Mouse (Mus musculus) kidney, postnatal 0 days (tissue): ENCODE results near the gene Aldh16a1. TPM values are rescaled to one million over a fixed set of nuclear protein-coding genes. Genes with fewer than 3 reads are reported as not detected.

ENCODE experiments used
- ATAC-seq: fragments of 200-750 bp; cut with Nextera tagmentation; replicated peaks from 2 replicates; pipeline ENCODE4 v1.8.0; 2017; ENCODE audit warnings: low read depth, moderate number of reproducible peaks, moderate TSS enrichment, moderate library complexity; ENCODE audit not compliant: low FRiP score
- DNase-seq: peaks from one replicate; pipeline ENCODE4 v3.0.0-alpha.2; 2016; ENCODE audit warnings: low spot score
- H3K27ac ChIP-seq: fragments of 300-500 bp; sonication (generic); 2 replicates; pipeline ENCODE4 v1.5.1; 2014; ENCODE audit warnings: mild to moderate bottlenecking
- H3K27me3 ChIP-seq: fragments of 300-500 bp; sonication (generic); 2 replicates; pipeline ENCODE4 v1.6.1; 2014; ENCODE audit warnings: low read length, mixed read lengths; ENCODE audit not compliant: insufficient read depth
- H3K36me3 ChIP-seq: fragments of 300-500 bp; sonication (generic); 2 replicates; pipeline ENCODE4 v1.6.1; 2014; ENCODE audit warnings: low read length, mixed read lengths; ENCODE audit not compliant: insufficient read depth
- H3K4me1 ChIP-seq: fragments of 300-500 bp; sonication (generic); replicated peaks from 2 replicates; pipeline ENCODE4 v1.6.1; 2014; ENCODE audit warnings: antibody characterized with exemption, low read length, mixed read lengths; ENCODE audit not compliant: insufficient read depth
- H3K4me2 ChIP-seq: fragments of 300-500 bp; sonication (generic); 2 replicates; pipeline ENCODE4 v1.6.1; 2014; ENCODE audit warnings: mild to moderate bottlenecking, low read length, moderate library complexity, mixed read lengths
- H3K4me3 ChIP-seq: fragments of 300-500 bp; sonication (generic); replicated peaks from 2 replicates; pipeline ENCODE4 v1.5.1; 2014; ENCODE audit warnings: low read depth, low read length
- H3K9ac ChIP-seq: fragments of 300-500 bp; sonication (generic); 2 replicates; pipeline ENCODE4 v1.6.1; 2014; ENCODE audit warnings: low read depth, low read length
- H3K9me3 ChIP-seq: fragments of 300-500 bp; sonication (generic); replicated peaks from 2 replicates; pipeline ENCODE4 v1.6.1; 2016; ENCODE audit warnings: low read length, inconsistent platforms, mixed read lengths
- CTCF ChIP-seq: IDR thresholded peaks from 2 replicates; pipeline ENCODE4 v1.5.1; 2016; ENCODE audit warnings: antibody characterized with exemption, low read depth, mild to moderate bottlenecking, moderate library complexity
- WGBS: fragments of 180-500 bp; shearing (Covaris S2); extraction: QIAGEN DNeasy Blood & Tissue Kit; methylation state at CpG from one replicate; pipeline ENCODE4 v1.1.7; 2014; 5-methylcytosine and 5-hydroxymethylcytosine counted together
- polyA plus RNA-seq: library from polyadenylated mRNA; unstranded; fragments of >200 nt; fragmentation: Nextera tagmentation; extraction: Ambion mirVana; gene quantifications from 2 replicates; pipeline ENCODE4 v1.2.1, GENCODE M21; 2015

Gene Aldh16a1
- 55.4 and 62.7 TPM in 2 replicates for polyA plus RNA-seq

DNA sequence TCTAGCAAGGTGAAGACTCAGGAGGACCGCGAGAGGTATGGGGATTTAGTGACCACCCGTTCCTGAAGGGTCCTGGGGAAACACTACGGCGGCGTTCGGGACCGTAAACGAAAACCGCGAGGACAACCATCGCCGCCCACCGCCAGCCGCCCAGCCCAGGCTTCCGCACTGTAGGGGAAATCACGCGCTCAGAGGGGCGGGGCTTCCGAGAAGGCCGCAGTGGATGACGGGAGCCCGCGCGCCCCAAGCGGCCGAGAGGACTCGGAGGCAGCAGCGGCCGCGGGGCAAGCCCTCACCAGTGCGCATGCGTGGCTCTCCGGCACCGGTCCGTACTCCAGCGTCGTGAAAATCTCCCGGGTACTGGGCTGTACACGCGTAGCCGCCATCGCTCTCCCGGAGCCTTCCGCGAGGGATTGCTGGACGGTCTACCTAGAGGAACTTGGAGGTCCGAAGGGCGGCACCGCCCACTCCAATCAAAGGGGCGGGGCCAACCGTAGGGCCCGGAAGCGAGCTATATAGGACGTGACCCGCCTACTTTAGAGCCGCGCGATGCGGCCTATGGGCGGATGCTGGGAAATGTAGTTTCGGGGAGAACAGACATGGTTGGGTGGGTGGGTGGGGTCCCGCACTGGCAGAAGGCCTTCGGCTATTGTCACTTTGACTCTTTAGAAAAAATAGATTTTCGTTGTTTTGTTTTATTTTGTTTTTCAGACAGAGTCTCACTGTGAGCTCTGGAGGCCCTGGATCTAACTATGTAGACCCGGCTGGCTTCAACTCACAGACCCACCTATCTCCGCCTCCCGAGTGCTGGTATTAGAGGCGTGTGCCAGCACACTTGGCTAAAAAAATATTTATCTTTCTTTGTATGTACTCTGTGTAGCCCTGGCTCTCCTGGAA lies at the start of gene Aldh16a1, which contains the start of gene Pih1d1:
Gene Aldh16a1 (minus strand): TSS at position 489 of the 897 bp plus-strand sequence.
Gene Pih1d1 (plus strand): TSS at position 208 of the 897 bp plus-strand sequence.
- ATAC-seq, result peak; percentile 92
- peak; percentile 70 for TF ChIP-seq CTCF
- Histone ChIP-seq H3K36me3 (peaks cover 10% of the 10 kb centered on the region; the same call in 1 of the 2 replicates), H3K27me3 (no peaks in the 10 kb centered on the region), H3K9ac (peak within 1 kb of the TSS; percentile 66), H3K4me1 (peaks cover 7% of the 10 kb centered on the region), H3K4me2 (peak within 1 kb of the TSS; percentile 73), H3K27ac (peak within 1 kb of the TSS; percentile 93), H3K9me3 (no peaks in the 10 kb centered on the region), H3K4me3 (peak within 1 kb of the TSS; percentile 48)
- peak; percentile 97 for DNase-seq
- WGBS, result 3% methylated on average over 69 of the region's 69 CpGs

DNA sequence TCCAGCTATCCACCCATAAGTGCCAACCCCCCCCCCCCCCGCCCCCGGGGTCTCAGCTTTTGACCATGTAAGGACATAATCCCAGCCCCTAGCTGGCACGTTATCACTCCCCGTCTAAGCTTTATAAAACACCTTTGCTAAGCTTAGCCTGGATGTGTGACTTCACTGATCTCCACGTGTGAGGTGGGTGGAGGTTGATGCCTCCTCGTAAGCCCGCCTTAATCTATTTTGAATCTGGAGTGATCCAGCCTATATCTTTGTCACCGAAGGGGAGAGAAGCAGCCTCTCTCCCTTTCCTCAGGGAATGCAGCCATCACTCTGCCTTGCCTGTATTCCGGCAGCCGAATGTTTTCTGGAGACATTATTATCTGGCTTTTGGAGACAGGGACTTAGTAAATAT lies 48.3 kb upstream of the Aldh16a1 start:
- Histone ChIP-seq H3K27ac (no peak overlapping the region), H3K4me2 (no peak overlapping the region), H3K4me3 (no peak overlapping the region), H3K36me3 (no peaks in the 10 kb centered on the region), H3K4me1 (no peaks in the 10 kb centered on the region; the same call in 1 of the 2 replicates), H3K9ac (no peak overlapping the region), H3K27me3 (no peaks in the 10 kb centered on the region), H3K9me3 (no peaks in the 10 kb centered on the region)
- no peak for DNase-seq
- no peak for ATAC-seq
- TF ChIP-seq CTCF, result no peak
- 44% methylated on average over 10 of the region's 10 CpGs for WGBS

DNA sequence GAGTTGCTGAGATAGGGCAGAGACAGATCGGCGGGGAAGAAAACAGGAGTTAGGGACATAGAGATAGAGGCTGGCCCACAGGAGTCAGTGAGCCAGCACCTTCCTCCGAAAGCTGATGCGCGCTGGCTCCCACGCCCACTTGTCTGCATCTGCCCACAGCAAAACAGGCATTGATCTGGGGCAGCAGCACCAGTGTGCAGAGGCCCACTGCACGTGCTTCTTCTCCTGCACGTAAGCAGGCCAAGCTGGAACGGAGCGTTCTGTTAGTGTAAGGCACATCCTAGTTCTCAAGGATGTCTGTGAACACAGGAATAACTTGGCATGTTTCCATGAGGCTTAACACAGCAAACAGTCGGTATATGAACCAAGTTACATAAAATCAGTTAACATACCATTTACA lies 44.6 kb upstream of the Aldh16a1 start:
- no peak for TF ChIP-seq CTCF
- Histone ChIP-seq H3K36me3 (no peaks in the 10 kb centered on the region), H3K9me3 (no peaks in the 10 kb centered on the region), H3K27me3 (no peaks in the 10 kb centered on the region), H3K4me3 (no peak overlapping the region), H3K4me1 (no peaks in the 10 kb centered on the region), H3K27ac (no peak overlapping the region), H3K4me2 (no peak overlapping the region), H3K9ac (no peak overlapping the region)
- DNase-seq (no peak), ATAC-seq (no peak)
- 78% methylated on average over 11 of the region's 11 CpGs for WGBS

DNA sequence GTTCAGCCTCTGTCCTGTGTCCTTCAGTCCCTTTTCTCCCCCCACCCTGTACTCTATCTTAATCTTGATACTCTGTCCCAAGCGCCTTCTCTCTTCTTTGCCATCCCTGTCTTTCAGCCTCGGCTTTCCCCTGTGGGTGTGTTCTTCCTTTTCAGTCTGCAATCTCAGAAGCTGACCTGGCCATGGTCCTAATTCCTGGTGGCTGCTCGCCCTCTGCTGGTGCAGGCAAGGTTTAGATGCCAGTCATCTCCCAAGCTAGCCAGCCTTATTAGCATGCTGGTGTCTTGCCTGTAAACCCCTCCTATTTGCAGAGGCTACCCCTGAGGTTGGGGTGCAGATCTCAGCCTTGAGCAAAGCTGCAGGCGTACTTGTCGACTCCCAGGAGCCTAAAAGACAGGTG lies 44.1 kb upstream of the Aldh16a1 start:
- TF ChIP-seq CTCF, result peak; percentile 95
- Histone ChIP-seq H3K9ac (no peak overlapping the region), H3K4me1 (no peaks in the 10 kb centered on the region), H3K36me3 (no peaks in the 10 kb centered on the region), H3K9me3 (no peaks in the 10 kb centered on the region), H3K4me3 (no peak overlapping the region), H3K4me2 (no peak overlapping the region), H3K27me3 (no peaks in the 10 kb centered on the region), H3K27ac (no peak overlapping the region)
- ATAC-seq (no peak), DNase-seq (peak; percentile 90)
- 13% methylated on average over 5 of the region's 5 CpGs for WGBS

DNA sequence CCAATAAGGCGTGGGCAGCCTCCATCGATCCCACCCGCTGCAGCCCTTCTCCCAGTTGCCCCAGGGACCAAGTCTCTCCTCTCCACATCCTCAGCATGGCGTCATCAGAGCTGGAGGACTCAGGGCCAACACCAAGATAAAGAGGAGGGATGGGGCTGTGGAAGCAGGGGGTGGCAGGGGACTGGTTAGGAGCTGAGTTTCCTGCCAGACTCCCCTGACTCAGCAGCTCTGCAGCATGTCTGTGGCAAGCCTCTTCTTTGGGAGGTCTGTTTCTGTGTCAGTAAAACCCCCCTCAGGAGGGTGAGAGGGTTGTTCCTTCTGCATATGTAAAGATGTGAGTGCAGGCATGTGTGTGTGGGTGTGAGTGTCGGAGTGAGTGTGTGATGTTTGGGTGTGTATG lies 42.6 kb upstream of the Aldh16a1 start:
- Histone ChIP-seq H3K36me3 (no peaks in the 10 kb centered on the region), H3K4me3 (no peak overlapping the region), H3K27ac (no peak overlapping the region), H3K4me1 (peaks cover 2% of the 10 kb centered on the region; the same call in 1 of the 2 replicates), H3K27me3 (no peaks in the 10 kb centered on the region), H3K9me3 (no peaks in the 10 kb centered on the region), H3K9ac (no peak overlapping the region; the same call in 1 of the 2 replicates), H3K4me2 (no peak overlapping the region)
- ATAC-seq, result no peak
- TF ChIP-seq CTCF, result no peak
- WGBS, result 68% methylated on average over 5 of the region's 5 CpGs
- no peak for DNase-seq

DNA sequence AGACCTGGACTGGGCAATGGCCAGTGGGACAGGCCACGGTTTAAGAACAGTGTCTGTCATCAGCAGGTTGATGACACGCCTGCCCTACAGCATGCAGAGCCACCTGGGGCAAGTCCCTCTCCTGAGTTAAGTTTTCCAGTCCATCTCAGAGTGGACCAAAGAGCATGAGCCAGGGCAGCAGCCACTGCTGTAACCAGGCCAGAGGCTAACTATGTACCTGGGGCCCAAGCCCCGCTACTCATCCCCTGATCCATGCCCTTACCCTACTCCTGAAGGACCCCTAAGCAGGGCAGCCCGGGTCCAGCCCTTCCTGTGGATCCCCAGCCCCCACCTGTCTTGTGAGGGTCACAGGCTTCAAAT lies 41.8 kb upstream of the Aldh16a1 start:
- Histone ChIP-seq H3K4me3 (no peak overlapping the region), H3K4me2 (no peak overlapping the region), H3K27me3 (no peaks in the 10 kb centered on the region), H3K4me1 (peaks cover 10% of the 10 kb centered on the region), H3K9me3 (no peaks in the 10 kb centered on the region), H3K9ac (no peak overlapping the region), H3K27ac (no peak overlapping the region), H3K36me3 (no peaks in the 10 kb centered on the region)
- WGBS, result 78% methylated on average over 4 of the region's 4 CpGs
- TF ChIP-seq CTCF, result no peak
- ATAC-seq (no peak), DNase-seq (no peak)
